Mouse (Mus musculus): ENCODE results near the gene Olfr96. TPM values are rescaled to one million over a fixed set of nuclear protein-coding genes. Genes with fewer than 3 reads are reported as not detected.

Gene Olfr96
- polyA plus RNA-seq (2015; fragmentation: Nextera tagmentation; extraction: Ambion mirVana), result not detected in 2 replicates

GRCm38 (mm10) chr17:37219846-37220245 is at the start of gene Olfr96:
Olfr96 (plus strand) TSS chr17:37220146.
- no peak within 1 kb of the TSS for H3K9ac ChIP-seq
- 37% methylated on average over 4 of the region's 4 CpGs for WGBS (ENCODE audit: insufficient replicate concordance)
- H3K4me1 ChIP-seq (replicated peaks), result no peaks in the 10 kb centered on the region
- H3K27ac ChIP-seq, result no peak within 1 kb of the TSS
- H3K4me3 ChIP-seq (replicated peaks), result no peak within 1 kb of the TSS
- ATAC-seq (ENCODE audit: low read depth) (no peak), DNase-seq (no peak)
- no peak within 1 kb of the TSS for H3K4me2 ChIP-seq
- 0 out of 2 replicates have a peak, but pooled peaks cover 2% of the 10 kb centered on the region for H3K9me3 ChIP-seq (replicated peaks)
- no peaks in the 10 kb centered on the region for H3K36me3 ChIP-seq
- H3K27me3 ChIP-seq, result no peaks in the 10 kb centered on the region

GRCm38 (mm10) chr17:37185474-37185873 is 34.5 kb upstream of the Olfr96 start:
- Histone ChIP-seq H3K4me2 (no peak overlapping the region), H3K27me3 (no peaks in the 10 kb centered on the region), H3K9me3 (replicated peaks) (no peaks in the 10 kb centered on the region), H3K27ac (no peak overlapping the region), H3K4me1 (replicated peaks) (no peaks in the 10 kb centered on the region), H3K36me3 (no peaks in the 10 kb centered on the region), H3K9ac (no peak overlapping the region), H3K4me3 (replicated peaks) (no peak overlapping the region)
- WGBS (ENCODE audit: insufficient replicate concordance), result 20% methylated on average over 6 of the region's 6 CpGs
- DNase-seq (no peak), ATAC-seq (ENCODE audit: low read depth) (no peak)

GRCm38 (mm10) chr17:37190711-37191110 is 29.2 kb upstream of the Olfr96 start:
- peaks cover 9% of the 10 kb centered on the region for H3K27me3 ChIP-seq
- H3K9ac ChIP-seq, result no peak overlapping the region
- H3K4me3 ChIP-seq (replicated peaks), result no peak overlapping the region
- no peak overlapping the region for H3K27ac ChIP-seq
- no peak for ATAC-seq (ENCODE audit: low read depth)
- no peaks in the 10 kb centered on the region for H3K9me3 ChIP-seq (replicated peaks)
- no peak for DNase-seq
- no peaks in the 10 kb centered on the region for H3K4me1 ChIP-seq (replicated peaks)
- no peak overlapping the region for H3K4me2 ChIP-seq
- H3K36me3 ChIP-seq, result no peaks in the 10 kb centered on the region
- 37% methylated on average over 2 of the region's 2 CpGs for WGBS (ENCODE audit: insufficient replicate concordance)

GRCm38 (mm10) chr17:37193032-37193431 is 26.9 kb upstream of the Olfr96 start:
- no peak overlapping the region for H3K9ac ChIP-seq
- H3K9me3 ChIP-seq (replicated peaks), result no peaks in the 10 kb centered on the region
- no peak overlapping the region for H3K27ac ChIP-seq
- H3K4me2 ChIP-seq, result no peak overlapping the region
- DNase-seq (no peak), ATAC-seq (ENCODE audit: low read depth) (no peak)
- peaks cover 33% of the 10 kb centered on the region for H3K27me3 ChIP-seq
- no peaks in the 10 kb centered on the region for H3K36me3 ChIP-seq
- H3K4me1 ChIP-seq (replicated peaks), result no peaks in the 10 kb centered on the region
- no peak overlapping the region for H3K4me3 ChIP-seq (replicated peaks)

- DNase-seq (no peak), ATAC-seq (ENCODE audit: low read depth) (no peak)
- 69% methylated on average over 2 of the region's 2 CpGs for WGBS (ENCODE audit: insufficient replicate concordance)
- H3K27ac ChIP-seq, result no peak within 1 kb of the TSS
- no peaks in the 10 kb centered on the region for H3K36me3 ChIP-seq
- H3K9me3 ChIP-seq (replicated peaks), result no peaks in the 10 kb centered on the region
- H3K4me3 ChIP-seq (replicated peaks), result no peak within 1 kb of the TSS
- no peaks in the 10 kb centered on the region for H3K4me1 ChIP-seq (replicated peaks)
- H3K4me2 ChIP-seq, result no peak within 1 kb of the TSS
- peaks cover 39% of the 10 kb centered on the region for H3K27me3 ChIP-seq
- H3K9ac ChIP-seq, result no peak within 1 kb of the TSS
Observed at GRCm38 (mm10) chr17:37193656-37194055, 26.3 kb upstream of the Olfr96 start, which contains the start of gene Ubd. Ubd (plus strand) TSS chr17:37193892.

- Histone ChIP-seq H3K4me1 (replicated peaks) (no peaks in the 10 kb centered on the region), H3K36me3 (no peaks in the 10 kb centered on the region), H3K27ac (no peak overlapping the region), H3K4me3 (replicated peaks) (no peak overlapping the region), H3K27me3 (peaks cover 40% of the 10 kb centered on the region), H3K4me2 (no peak overlapping the region), H3K9ac (no peak overlapping the region), H3K9me3 (replicated peaks) (no peaks in the 10 kb centered on the region)
- ATAC-seq (ENCODE audit: low read depth) (no peak), DNase-seq (no peak)
- 66% methylated on average over 5 of the region's 5 CpGs for WGBS (ENCODE audit: insufficient replicate concordance)
Observed at GRCm38 (mm10) chr17:37194782-37195181, 25.2 kb upstream of the Olfr96 start.

GRCm38 (mm10) chr17:37196845-37197724 is 22.9 kb upstream of the Olfr96 start:
- H3K27ac ChIP-seq, result no peak overlapping the region
- peak overlapping the region; percentile 37 for H3K4me3 ChIP-seq (replicated peaks)
- peak; percentile 45 for ATAC-seq (ENCODE audit: low read depth)
- H3K36me3 ChIP-seq, result no peaks in the 10 kb centered on the region
- no peaks in the 10 kb centered on the region for H3K9me3 ChIP-seq (replicated peaks)
- H3K9ac ChIP-seq, result no peak overlapping the region
- DNase-seq, result no peak
- no peaks in the 10 kb centered on the region for H3K4me1 ChIP-seq (replicated peaks)
- WGBS (ENCODE audit: insufficient replicate concordance), result 2% methylated on average over 77 of the region's 77 CpGs
- H3K4me2 ChIP-seq, result peak overlapping the region; percentile 52
- H3K27me3 ChIP-seq, result peaks cover 40% of the 10 kb centered on the region

- ATAC-seq (ENCODE audit: low read depth), result no peak
- DNase-seq, result no peak
- H3K27ac ChIP-seq, result no peak within 1 kb of the TSS
- no peak within 1 kb of the TSS for H3K4me2 ChIP-seq
- WGBS (ENCODE audit: insufficient replicate concordance), result 59% methylated on average over 2 of the region's 2 CpGs
- no peak within 1 kb of the TSS for H3K4me3 ChIP-seq (replicated peaks)
- H3K9me3 ChIP-seq (replicated peaks), result no peaks in the 10 kb centered on the region
- H3K27me3 ChIP-seq, result peaks cover 32% of the 10 kb centered on the region
- H3K9ac ChIP-seq, result no peak within 1 kb of the TSS
- H3K4me1 ChIP-seq (replicated peaks), result no peaks in the 10 kb centered on the region
- no peaks in the 10 kb centered on the region for H3K36me3 ChIP-seq
Observed at GRCm38 (mm10) chr17:37200894-37201293, 19.1 kb upstream of the Olfr96 start, which contains the start of gene Olfr94. Olfr94 (minus strand) TSS chr17:37200994.

- no peak overlapping the region for H3K4me3 ChIP-seq (replicated peaks)
- H3K9me3 ChIP-seq (replicated peaks), result no peaks in the 10 kb centered on the region
- no peak overlapping the region for H3K27ac ChIP-seq
- under 1% methylated on average over 4 of the region's 4 CpGs for WGBS (ENCODE audit: insufficient replicate concordance)
- H3K36me3 ChIP-seq, result no peaks in the 10 kb centered on the region
- H3K9ac ChIP-seq, result no peak overlapping the region
- ATAC-seq (ENCODE audit: low read depth), result no peak
- no peak overlapping the region for H3K4me2 ChIP-seq
- H3K27me3 ChIP-seq, result peaks cover 7% of the 10 kb centered on the region
- peak; percentile 33 for DNase-seq
- H3K4me1 ChIP-seq (replicated peaks), result no peaks in the 10 kb centered on the region
Observed at GRCm38 (mm10) chr17:37203206-37203916, 16.6 kb upstream of the Olfr96 start.

GRCm38 (mm10) chr17:37203917-37204236 is 16.1 kb upstream of the Olfr96 start:
- 25% methylated on average over 3 of the region's 3 CpGs for WGBS (ENCODE audit: insufficient replicate concordance)
- no peaks in the 10 kb centered on the region for H3K4me1 ChIP-seq (replicated peaks)
- no peak overlapping the region for H3K4me2 ChIP-seq
- H3K9ac ChIP-seq, result no peak overlapping the region
- H3K36me3 ChIP-seq, result no peaks in the 10 kb centered on the region
- no peak for DNase-seq
- H3K27me3 ChIP-seq, result 0 out of 2 replicates have a peak, but pooled peaks cover 3% of the 10 kb centered on the region
- no peak overlapping the region for H3K27ac ChIP-seq
- no peak for ATAC-seq (ENCODE audit: low read depth)
- no peaks in the 10 kb centered on the region for H3K9me3 ChIP-seq (replicated peaks)
- H3K4me3 ChIP-seq (replicated peaks), result no peak overlapping the region

GRCm38 (mm10) chr17:37210884-37211768 is 8.8 kb upstream of the Olfr96 start:
- no peak for ATAC-seq (ENCODE audit: low read depth)
- H3K27ac ChIP-seq, result no peak overlapping the region
- H3K36me3 ChIP-seq, result no peaks in the 10 kb centered on the region
- H3K4me3 ChIP-seq (replicated peaks), result no peak overlapping the region
- 13% methylated on average over 40 of the region's 40 CpGs for WGBS (ENCODE audit: insufficient replicate concordance)
- no peaks in the 10 kb centered on the region for H3K4me1 ChIP-seq (replicated peaks)
- H3K4me2 ChIP-seq, result no peak overlapping the region
- H3K9me3 ChIP-seq (replicated peaks), result no peaks in the 10 kb centered on the region
- peaks cover 17% of the 10 kb centered on the region for H3K27me3 ChIP-seq
- no peak for DNase-seq
- no peak overlapping the region for H3K9ac ChIP-seq

All from liver, embryonic 13.5 days (tissue).